Mouse (Mus musculus) cerebellum, adult 2 months (tissue): ENCODE data around the gene Tmem127.

Experiments used
- CTCF ChIP-seq: fragments of 200-500 bp; IDR thresholded peaks from 2 replicates; pipeline ENCODE4 v1.5.1; 2011; ENCODE audit warnings: low read depth, mild to moderate bottlenecking, control low read depth, low read length, moderate library complexity, borderline replicate concordance; ENCODE audit not compliant: insufficient read depth
- POLR2A ChIP-seq: fragments of 200-500 bp; IDR thresholded peaks from 2 replicates; pipeline ENCODE4 v1.6.1; 2011; ENCODE audit warnings: low read length, control low read depth, borderline replicate concordance; ENCODE audit not compliant: insufficient read depth

DNA sequence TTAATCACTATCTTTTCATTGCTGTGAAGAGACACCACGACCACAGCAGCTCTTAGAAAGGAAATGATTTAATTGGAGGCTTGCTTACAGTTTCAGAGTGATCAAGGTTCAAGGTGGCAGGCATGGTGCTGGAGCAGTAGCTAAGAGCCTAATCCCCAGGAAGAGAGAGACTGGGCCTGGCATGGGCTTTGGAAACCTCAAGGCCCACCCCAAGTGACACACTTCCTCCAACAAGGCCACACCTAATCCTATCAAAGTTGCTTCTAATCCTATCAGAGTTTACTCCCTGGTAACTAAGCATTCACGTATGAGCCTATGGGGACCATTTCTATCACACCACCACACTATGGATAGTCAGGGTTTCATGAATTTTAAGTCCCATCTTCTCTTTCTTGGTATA is 62.5 kb downstream of the Tmem127 start:
- TF ChIP-seq CTCF (no peak), POLR2A (no peak)
